Mouse (Mus musculus): ENCODE data around the gene Trpc5. TPM values are rescaled to one million over a fixed set of nuclear protein-coding genes. Genes with fewer than 3 reads are reported as not detected.
A peak's percentile ranks its signal among the peaks of the same experiment; 100 is the strongest.

Gene Trpc5
- not detected for total RNA-seq (2021)
- long read RNA-seq, experiment 1: 0 reads
- long read RNA-seq, experiment 2: 0 reads

DNA sequence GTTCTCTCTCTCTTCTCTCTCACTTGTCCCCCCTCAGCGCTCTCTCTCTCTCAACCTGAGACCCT is at the start of gene Trpc5:
Gene Trpc5, minus strand, starts transcription at position 39 of the 65 bp plus-strand sequence.
- DNase-seq: no peak

DNA sequence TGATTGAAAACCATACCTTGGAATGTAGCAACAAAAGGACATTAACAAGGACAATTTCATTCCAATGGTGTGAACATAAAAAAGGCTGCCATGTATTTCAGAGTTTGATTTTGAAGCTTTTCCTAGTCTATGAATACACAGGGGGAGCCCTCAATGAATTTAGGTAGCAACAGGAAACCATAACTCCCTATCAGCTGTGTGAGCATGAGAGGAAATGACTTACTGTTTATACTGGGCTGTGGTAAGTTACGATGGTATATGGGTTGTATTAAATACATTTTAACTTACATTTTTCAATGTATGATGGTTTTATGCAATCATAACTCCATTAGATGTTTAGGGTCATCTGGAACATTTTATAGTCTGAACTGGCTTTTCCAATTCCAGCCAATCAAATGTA is 28.4 kb upstream of the Trpc5 start:
- DNase-seq: no peak

- no peak for DNase-seq
These were observed 1.8 kb upstream of the Trpc5 start for GRCm38 (mm10) chrX:144689859-144690181.

- no peak for DNase-seq
These were observed 1.3 kb upstream of the Trpc5 start for GRCm38 (mm10) chrX:144689119-144689858.

DNA sequence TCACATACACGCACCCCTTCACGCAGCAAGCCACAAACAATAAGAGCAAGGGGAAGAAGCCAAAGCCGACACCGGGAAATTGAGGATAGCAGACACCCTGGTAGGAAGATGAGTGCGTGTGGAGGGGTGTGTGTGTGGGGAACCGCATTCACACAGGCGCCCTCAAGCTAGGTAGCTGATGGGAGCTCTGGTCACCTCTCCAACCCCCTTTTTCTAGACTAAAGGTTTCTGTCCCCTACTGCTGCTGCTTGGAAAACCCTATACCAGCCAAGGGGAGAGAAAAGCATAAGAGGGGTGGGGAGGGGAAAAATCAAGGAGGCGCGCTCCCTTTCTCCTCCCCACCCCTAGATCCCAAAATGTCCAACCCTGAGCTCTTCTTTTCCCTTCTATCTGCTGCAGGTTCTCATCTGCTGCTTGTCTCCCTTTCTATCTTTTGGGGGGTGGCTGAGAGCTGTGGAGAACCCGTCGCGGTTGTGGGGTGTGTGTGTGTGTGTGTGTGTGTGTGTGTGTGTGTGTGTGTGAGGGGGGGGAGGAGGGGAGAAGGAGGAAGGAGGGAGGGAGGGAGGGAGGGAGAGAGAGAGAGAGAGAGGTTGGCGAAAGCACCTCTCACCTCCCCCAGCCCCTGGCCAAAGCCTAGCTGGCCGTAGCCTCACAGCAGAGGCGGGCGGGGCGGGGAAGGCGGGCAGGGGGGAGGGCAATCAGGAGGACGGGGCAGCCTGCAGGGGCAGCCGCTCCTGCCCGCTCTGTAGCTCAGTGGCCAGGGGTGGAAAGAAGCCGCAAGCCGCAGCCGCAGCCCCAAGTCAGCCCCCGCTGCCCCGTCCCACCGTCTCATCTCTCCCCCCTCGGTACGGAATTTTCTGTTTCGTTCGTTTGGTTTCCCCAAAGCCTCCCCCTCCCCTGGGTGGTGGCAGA is 483 bp upstream of the Trpc5 start, which contains the start of gene Rtl4:
Gene Rtl4, plus strand, starts transcription at position 701 of the 912 bp plus-strand sequence.
- DNase-seq: no peak

GRCm38 (mm10) chrX:144687742-144688141 is 238 bp downstream of the Trpc5 start:
- DNase-seq: no peak

DNA sequence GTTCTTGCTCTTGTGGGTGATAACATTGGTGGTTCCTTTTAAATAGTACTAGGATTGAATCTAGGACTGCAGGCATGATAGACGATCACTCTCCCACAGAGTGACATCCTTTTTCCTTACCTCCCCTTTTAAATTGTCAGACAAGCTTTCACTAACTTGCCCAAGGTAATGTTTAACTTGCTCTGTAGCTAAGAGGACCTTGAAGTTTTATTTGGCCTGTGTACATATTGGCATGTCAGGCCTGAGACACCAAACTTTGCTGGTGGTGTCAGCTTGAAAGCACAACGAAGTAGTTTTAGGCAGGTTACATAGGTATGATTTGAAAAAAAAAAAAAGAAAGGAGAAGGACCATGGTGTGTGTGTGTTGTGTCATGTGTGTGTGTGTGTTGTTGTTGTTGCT is 35.8 kb downstream of the Trpc5 start:
- no peak for DNase-seq

DNA sequence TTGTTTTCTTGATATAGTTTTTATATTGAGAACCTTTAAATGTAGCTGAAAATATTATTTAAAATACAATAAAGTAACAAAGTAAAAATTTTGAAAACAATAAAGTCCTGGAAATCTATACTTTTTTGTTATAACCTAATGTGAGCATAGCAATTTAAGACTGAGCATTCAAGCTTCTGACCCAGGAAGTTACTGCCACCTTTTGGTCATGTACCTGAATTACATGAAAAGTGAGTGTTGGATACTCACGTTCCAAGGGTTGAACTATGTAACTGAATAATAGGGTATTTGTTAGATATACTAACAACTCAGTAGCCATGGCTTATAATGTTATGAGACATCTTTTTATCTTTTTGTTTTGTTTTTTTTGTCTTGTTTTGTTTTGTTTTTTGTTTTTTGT is 42.6 kb downstream of the Trpc5 start:
- peak in 1 of 2 experiments; percentile 3 for DNase-seq

- no peak for DNase-seq
These were observed 43.2 kb downstream of the Trpc5 start for GRCm38 (mm10) chrX:144644756-144645155.

GRCm38 (mm10) chrX:144612753-144613152 is 75.2 kb downstream of the Trpc5 start:
- no peak for DNase-seq

- no peak for DNase-seq
These were observed 151.5 kb downstream of the Trpc5 start for GRCm38 (mm10) chrX:144536431-144536830.

DNA sequence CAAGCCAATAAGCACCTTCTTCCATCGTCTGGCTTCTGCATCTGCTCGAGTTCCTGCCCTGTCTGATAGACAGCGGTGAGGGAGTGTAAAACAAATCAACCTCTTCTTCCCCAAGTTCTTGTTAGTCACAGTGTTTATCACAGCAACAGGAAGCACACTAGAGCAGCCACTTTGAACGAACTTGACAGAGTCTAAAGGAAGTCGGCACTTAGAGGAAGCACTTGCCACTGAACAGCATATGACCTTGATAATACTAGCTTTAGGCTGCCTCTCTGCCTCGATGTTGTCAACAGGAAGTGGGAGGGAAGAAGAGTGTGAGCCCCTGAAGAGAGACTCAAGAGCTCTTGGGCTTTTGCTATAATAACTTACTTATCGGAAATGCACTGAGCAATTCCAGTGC is 161.9 kb downstream of the Trpc5 start:
- DNase-seq: peak in 1 of 2 experiments; percentile 2

DNA sequence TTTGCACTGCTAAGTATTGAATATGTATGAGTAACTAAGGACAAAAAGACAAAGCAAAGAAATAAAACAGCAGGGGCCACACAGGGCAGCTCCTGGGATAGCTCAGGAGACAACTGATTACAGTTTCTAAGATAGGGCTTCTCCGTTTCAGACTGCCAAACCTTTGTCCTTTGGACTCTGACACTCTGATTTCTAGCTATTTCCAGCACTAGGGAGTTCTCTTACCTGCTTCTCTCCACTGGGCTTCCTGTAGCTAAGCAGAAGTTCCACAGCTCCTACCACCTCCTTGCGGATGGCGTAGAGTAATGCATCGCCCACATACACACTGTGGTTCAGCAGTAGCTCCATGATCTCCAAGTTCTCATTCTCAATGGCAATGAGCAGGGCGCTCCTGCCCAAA is 164.7 kb downstream of the Trpc5 start:
- DNase-seq: no peak

DNA sequence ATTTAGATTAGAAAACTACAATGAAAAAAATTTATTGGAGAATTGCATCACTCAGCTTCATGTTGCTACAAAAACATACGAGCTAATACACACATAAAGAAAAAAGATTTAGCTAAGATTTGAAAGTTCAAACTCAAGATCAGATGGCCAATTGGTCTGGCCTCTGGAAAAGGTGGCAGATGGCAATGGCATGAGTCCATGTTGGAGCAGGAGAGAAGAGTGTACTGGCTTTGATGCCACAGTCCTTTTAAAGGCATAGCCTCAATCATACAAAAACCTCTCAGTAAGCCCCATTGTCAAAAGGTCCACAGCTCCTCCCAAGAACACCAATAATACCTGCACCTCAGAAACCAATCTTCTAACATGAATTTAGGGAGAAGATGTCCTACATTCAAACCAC is 196.6 kb downstream of the Trpc5 start:
- DNase-seq: no peak

GRCm38 (mm10) chrX:144464416-144464815 is 223.6 kb downstream of the Trpc5 start:
- no peak for DNase-seq

- no peak for DNase-seq
These were observed 231.7 kb downstream of the Trpc5 start, which contains the start of gene Trpc5os for GRCm38 (mm10) chrX:144456281-144456680. Gene Trpc5os (plus strand): TSS chrX:144456581.

- DNase-seq: no peak
These were observed 264.1 kb downstream of the Trpc5 start for GRCm38 (mm10) chrX:144423848-144424247.

- DNase-seq: no peak
These were observed 266.9 kb downstream of the Trpc5 start for GRCm38 (mm10) chrX:144421091-144421490.

- DNase-seq: no peak
These were observed 267.7 kb downstream of the Trpc5 start for GRCm38 (mm10) chrX:144420259-144420658.

DNA sequence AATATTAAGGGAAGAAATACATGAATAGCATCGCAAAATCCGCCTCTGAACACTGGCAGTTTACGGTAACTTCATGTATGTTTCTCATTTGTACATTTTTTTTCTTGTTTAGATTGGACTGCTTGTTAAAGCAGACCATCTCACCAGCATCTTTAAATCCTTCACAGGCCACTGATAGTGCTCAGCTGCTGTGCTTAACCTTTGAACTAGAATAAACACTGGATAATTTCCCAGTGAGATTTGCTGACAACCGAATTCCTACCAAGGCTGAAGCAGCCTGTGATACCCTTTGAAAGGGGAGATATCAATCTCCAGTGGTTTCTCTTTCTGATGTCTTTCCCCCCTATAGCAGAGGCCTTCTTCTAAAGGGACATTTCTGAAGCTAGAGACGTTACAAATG is 279.9 kb downstream of the Trpc5 start:
- DNase-seq: no peak

- DNase-seq: peak; percentile 1 to 54
These were observed 284.5 kb downstream of the Trpc5 start for GRCm38 (mm10) chrX:144403526-144403925.

DNA sequence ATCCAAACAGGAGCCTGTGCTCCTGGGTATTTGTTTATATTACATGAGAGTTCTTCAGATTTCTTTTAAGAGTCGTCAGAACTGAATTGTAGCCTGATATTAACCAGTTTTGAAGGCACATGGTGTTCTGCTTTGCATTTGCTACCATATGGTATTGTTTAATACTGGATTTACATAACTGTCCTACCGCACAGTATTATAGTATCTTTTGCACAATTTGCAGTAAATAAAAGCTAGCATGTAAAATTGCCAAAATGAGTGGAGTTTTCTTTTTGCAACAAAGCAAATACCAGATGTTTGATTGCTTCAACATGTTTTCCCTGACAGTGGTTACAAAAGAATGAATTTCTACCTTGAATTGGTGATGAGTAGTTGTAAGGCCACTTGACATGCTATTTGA is 313.8 kb downstream of the Trpc5 start:
- DNase-seq: no peak

DNA sequence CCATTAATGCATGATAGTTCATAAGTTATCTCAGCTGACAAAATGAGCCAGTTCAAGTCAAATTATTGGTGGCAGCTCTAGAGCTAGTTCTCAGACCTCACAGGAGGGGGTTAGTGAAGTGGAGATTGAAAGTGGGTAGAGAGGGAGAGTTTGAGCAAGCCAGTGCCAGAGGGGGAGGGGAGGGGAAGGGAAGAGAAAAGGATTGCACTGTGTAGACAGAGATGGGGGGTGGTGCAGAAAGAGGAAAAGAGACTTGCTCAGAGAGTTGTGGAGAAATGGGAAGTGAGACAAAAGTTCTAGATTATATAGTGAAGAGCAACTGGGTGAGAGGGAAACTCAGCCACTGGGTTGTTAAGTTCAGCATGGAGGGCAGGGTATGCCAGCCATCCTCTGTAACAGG is 349.6 kb downstream of the Trpc5 start:
- no peak for DNase-seq

DNA sequence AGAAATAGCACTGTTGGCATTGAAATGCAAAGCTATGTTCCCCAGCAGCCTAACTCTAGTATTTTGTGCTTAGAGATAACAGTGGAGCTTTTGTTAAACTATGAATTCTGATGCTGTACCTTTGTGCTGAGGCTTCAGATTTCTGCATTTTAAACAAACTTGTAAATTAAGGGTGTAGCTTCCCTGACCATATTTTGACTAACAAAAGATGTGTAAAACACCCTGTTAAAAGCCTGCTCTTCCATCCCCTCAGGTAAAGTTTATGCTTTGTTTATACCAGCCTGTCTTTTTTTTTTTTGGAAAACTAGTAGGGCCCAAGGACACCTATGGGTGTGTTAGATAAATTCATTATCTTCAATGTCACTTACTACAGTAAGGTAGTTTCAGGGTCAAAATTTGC is 350.0 kb downstream of the Trpc5 start:
- DNase-seq: no peak
